Mouse (Mus musculus): Measurements from ENCODE around the gene Klf7. TPM values are rescaled to one million over a fixed set of nuclear protein-coding genes. Genes with fewer than 3 reads are reported as not detected.

Klf7 gene
- total and polyA plus RNA-seq, 3 experiments = 1.6 to 3.1 TPM; not detected in 1

DNA sequence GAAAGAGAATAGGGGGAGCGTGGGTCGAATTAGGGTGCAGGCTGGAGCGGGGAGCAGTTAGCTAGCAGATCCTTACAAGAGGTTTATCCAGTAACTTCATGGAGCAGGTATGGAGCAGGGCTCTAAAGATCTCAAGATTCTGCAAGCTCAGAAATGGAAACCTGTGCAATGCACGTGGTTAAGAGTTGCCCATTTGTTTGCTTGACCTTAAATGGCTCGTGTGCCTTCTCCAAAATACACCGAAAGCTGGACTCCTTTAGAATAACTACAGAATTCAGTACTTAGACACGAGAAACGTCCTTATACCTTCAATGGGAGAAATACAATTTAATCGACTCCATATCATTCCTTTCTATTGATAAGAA, 366 bp upstream of the Klf7 start:
- no peaks in the 10 kb centered on the region for H3K9me3 ChIP-seq (replicated peaks; ENCODE audit: insufficient read depth, low read length)
- no peaks in the 10 kb centered on the region for H3K27me3 ChIP-seq (ENCODE audit: control insufficient read depth in 1 of 2, insufficient read depth in 2 of 2, low read length in 2 of 2)
- TF ChIP-seq SIN3A (IDR thresholded peaks at IDR 0.05; ENCODE audit: low read length) (no peak), ELF1 (IDR thresholded peaks at IDR 0.05; ENCODE audit: low read depth, low read length) (no peak), MXI1 (IDR thresholded peaks at IDR 0.05; ENCODE audit: low read depth, low read length) (peak; percentile 52), TBP (IDR thresholded peaks at IDR 0.05; ENCODE audit: low read depth, low read length) (0 out of 2 replicates have a peak, but pooled peaks have one; percentile 11), MYC (IDR thresholded peaks at IDR 0.05; ENCODE audit: low read depth, low read length) (peak; percentile 77), MAX (IDR thresholded peaks at IDR 0.05; ENCODE audit: low read length) (peak; percentile 56; the same call in 1 of the 2 replicates), CTCF (IDR thresholded peaks at IDR 0.05 in 2 of 3, conservative IDR thresholded peaks at IDR 0.05 in 1 of 3; ENCODE audit: control insufficient read depth in 1 of 3, insufficient read depth in 1 of 3, low read depth in 2 of 3, low read length in 3 of 3, poor library complexity in 1 of 3, severe bottlenecking in 1 of 3) (no peak), CHD1 (IDR thresholded peaks at IDR 0.05; ENCODE audit: low read depth, low read length) (no peak), RAD21 (IDR thresholded peaks at IDR 0.05; ENCODE audit: low read depth, low read length) (no peak)
- peak overlapping the region; percentile 64 for H3K27ac ChIP-seq (ENCODE audit: control insufficient read depth, low read depth, low read length)
- H3K36me3 ChIP-seq (ENCODE audit: control insufficient read depth in 1 of 2, insufficient read depth in 2 of 2, low read length in 2 of 2) = peaks cover 0 to 23% of the 10 kb centered on the region in 2 experiments; a peak in 2 of 4 replicates
- H3K9ac ChIP-seq (ENCODE audit: control insufficient read depth, low read depth, low read length, poor library complexity, severe bottlenecking) = peak overlapping the region; percentile 73
- H3K4me3 ChIP-seq (ENCODE audit: control insufficient read depth in 1 of 2, insufficient read depth in 1 of 2, low read depth in 2 of 2, low read length in 2 of 2) = peak overlapping the region; percentile 77 to 95
- DNase-seq (ENCODE audit: low read depth, low spot score) = no peak
- H3K79me2 ChIP-seq (ENCODE audit: control insufficient read depth, insufficient read depth, low read length, poor library complexity) = peaks cover 10% of the 10 kb centered on the region
- peaks cover 7 to 25% of the 10 kb centered on the region in 2 experiments; a peak in 3 of 4 replicates for H3K4me1 ChIP-seq (ENCODE audit: control insufficient read depth in 1 of 2, insufficient read depth in 2 of 2, low read length in 2 of 2)

- 0 out of 2 replicates have a peak, but pooled peaks have one; percentile 2 for TF ChIP-seq NRF1 (IDR thresholded peaks at IDR 0.05; ENCODE audit: insufficient read depth, low read depth, low read length, poor library complexity, severe bottlenecking)
- TF ChIP-seq POLR2A (IDR thresholded peaks at IDR 0.05; ENCODE audit: control insufficient read depth in 1 of 2, insufficient read depth in 1 of 2, low read depth in 1 of 2, low read length in 2 of 2, poor library complexity in 1 of 2) = peak in 1 of 2 experiments; percentile 19; a peak in 1 of 4 replicates
- 0 out of 2 replicates have a peak, but pooled peaks have one; percentile 14 for TF ChIP-seq MYC (IDR thresholded peaks at IDR 0.05; ENCODE audit: low read depth, low read length)
- no peak for TF ChIP-seq USF1 (IDR thresholded peaks at IDR 0.05; ENCODE audit: low read depth, low read length)
- TF ChIP-seq E2F4 (IDR thresholded peaks at IDR 0.05; ENCODE audit: borderline replicate concordance, low read depth, low read length) = no peak
- no peak for TF ChIP-seq TBP (IDR thresholded peaks at IDR 0.05; ENCODE audit: low read depth, low read length)
- no peak for TF ChIP-seq MEF2A (IDR thresholded peaks at IDR 0.05; ENCODE audit: extremely low read depth, insufficient replicate concordance, low read depth, low read length, poor library complexity, severe bottlenecking)
- peak; percentile 99 for TF ChIP-seq MXI1 (IDR thresholded peaks at IDR 0.05; ENCODE audit: low read depth, low read length)
- Histone ChIP-seq H3K4me1 (ENCODE audit: control insufficient read depth in 1 of 2, insufficient read depth in 2 of 2, low read length in 2 of 2) (peaks cover 12 to 29% of the 10 kb centered on the region in 2 experiments), H3K4me3 (ENCODE audit: control insufficient read depth in 1 of 2, insufficient read depth in 1 of 2, low read depth in 2 of 2, low read length in 2 of 2) (peak overlapping the region; percentile 75 to 93), H3K9ac (ENCODE audit: control insufficient read depth, low read depth, low read length, poor library complexity, severe bottlenecking) (peak overlapping the region; percentile 62), H3K27ac (ENCODE audit: control insufficient read depth, low read depth, low read length) (peak overlapping the region; percentile 48), H3K79me2 (ENCODE audit: control insufficient read depth, insufficient read depth, low read length, poor library complexity) (peaks cover 10% of the 10 kb centered on the region), H3K27me3 (ENCODE audit: control insufficient read depth in 1 of 2, insufficient read depth in 2 of 2, low read length in 2 of 2) (no peaks in the 10 kb centered on the region), H3K36me3 (ENCODE audit: control insufficient read depth in 1 of 2, insufficient read depth in 2 of 2, low read length in 2 of 2) (peaks cover 0 to 30% of the 10 kb centered on the region in 2 experiments; a peak in 2 of 4 replicates), H3K9me3 (replicated peaks; ENCODE audit: insufficient read depth, low read length) (no peaks in the 10 kb centered on the region)
- no peak for DNase-seq (ENCODE audit: low read depth, low spot score)
Observed at GRCm38 (mm10) chr1:64120811-64121515, 1.1 kb downstream of the Klf7 start.

Data from MEL (cell line).